30 mouse cellular contexts compared by ENCODE assay signal in genomic region chr8:79288681-79289080, GRCm38 (mm10). TPM values are rescaled to one million over a fixed set of nuclear protein-coding genes. Genes with fewer than 3 reads are reported as not detected.
DNase-seq lines count a peak whose midpoint lies in the region; ATAC-seq and TF ChIP-seq lines count a peak whose summit lies in the region.
"Had no signal": no experiment of that assay in that cellular context is flagged by ENCODE, and none has a peak within 500 bp of the region (broad histone marks: within the 10 kb centered on the region; RNA-seq: fewer than 3 reads in every experiment).

No protein-coding gene starts in this region.

- DNase-seq in heart, adult 11 months = peak; percentile 59
- no peak for DNase-seq in heart, postnatal 10 days
- DNase-seq in midbrain, embryonic 11.5 days (ENCODE audit: low spot score, missing footprints) = peak; percentile 57
- no peak for DNase-seq in midbrain, postnatal 0 days (ENCODE audit: low spot score)
- no peak for DNase-seq in hindbrain, embryonic 14.5 days (ENCODE audit: low spot score)
- DNase-seq: adrenal gland, adult 2 months; adrenal gland, postnatal 10 days; adrenal gland, postnatal 25 days; B cell, adult 2 months; cerebellum, adult 11 months; cerebellum, adult 18-20 months; cerebellum, adult 8-10 months; cerebellum, adult 9-11 months; cerebellum, postnatal 14 days; cerebellum, postnatal 36 days; embryo, embryonic 11 days had no signal

- no peaks in the 10 kb centered on the region for H3K27me3 ChIP-seq in midbrain, embryonic 11.5 days (ENCODE audit: control insufficient read depth, insufficient read depth, low read length)
- H3K27me3 ChIP-seq in midbrain, postnatal 0 days (ENCODE audit: insufficient read depth, low read length) = no peaks in the 10 kb centered on the region
- H3K27me3 ChIP-seq in hindbrain, embryonic 14.5 days (ENCODE audit: control insufficient read depth, insufficient read depth, low read length) = no peaks in the 10 kb centered on the region
- H3K27me3 ChIP-seq: CH12.LX; embryonic facial prominence, embryonic 13.5 days; embryonic facial prominence, embryonic 15.5 days; forebrain, embryonic 12.5 days had no signal

- H3K4me3 ChIP-seq in midbrain, embryonic 11.5 days (ENCODE audit: low read depth, low read length) = no peak overlapping the region
- H3K4me3 ChIP-seq in midbrain, postnatal 0 days (ENCODE audit: low read depth, low read length) = no peak overlapping the region
- no peak overlapping the region for H3K4me3 ChIP-seq in hindbrain, embryonic 14.5 days (replicated peaks; ENCODE audit: low read length)
- H3K4me3 ChIP-seq: embryonic facial prominence, embryonic 13.5 days; embryonic facial prominence, embryonic 15.5 days; erythroblast, embryonic 14.5 days; forebrain, embryonic 10.5 days; forebrain, embryonic 12.5 days had no signal

- H3K36me3 ChIP-seq in midbrain, embryonic 11.5 days (ENCODE audit: control insufficient read depth, insufficient read depth, low read length) = no peaks in the 10 kb centered on the region
- no peaks in the 10 kb centered on the region for H3K36me3 ChIP-seq in midbrain, postnatal 0 days (ENCODE audit: insufficient read depth, low read length)
- no peaks in the 10 kb centered on the region for H3K36me3 ChIP-seq in hindbrain, embryonic 14.5 days (replicated peaks; ENCODE audit: control insufficient read depth, insufficient read depth)
- H3K36me3 ChIP-seq: embryonic facial prominence, embryonic 13.5 days; forebrain, embryonic 10.5 days; forebrain, embryonic 12.5 days had no signal

- H3K27ac ChIP-seq in midbrain, embryonic 11.5 days (ENCODE audit: low read depth, low read length) = no peak overlapping the region
- no peak overlapping the region for H3K27ac ChIP-seq in midbrain, postnatal 0 days (ENCODE audit: low read depth, low read length)
- H3K27ac ChIP-seq in hindbrain, embryonic 14.5 days = no peak overlapping the region
- H3K27ac ChIP-seq: embryonic facial prominence, embryonic 13.5 days; embryonic facial prominence, embryonic 15.5 days; forebrain, embryonic 10.5 days; forebrain, embryonic 12.5 days had no signal

- intact Hi-C loops in heart, postnatal 10 days (cut with DNase I) = no loop called here

- no peak overlapping the region for H3K9ac ChIP-seq in midbrain, embryonic 11.5 days (ENCODE audit: low read length)
- H3K9ac ChIP-seq in midbrain, postnatal 0 days (replicated peaks; ENCODE audit: low read length, poor library complexity, severe bottlenecking) = no peak overlapping the region
- no peak overlapping the region for H3K9ac ChIP-seq in hindbrain, embryonic 14.5 days
- H3K9ac ChIP-seq: embryonic facial prominence, embryonic 13.5 days; embryonic facial prominence, embryonic 15.5 days; forebrain, embryonic 12.5 days had no signal

- ATAC-seq in midbrain, embryonic 11.5 days (ENCODE audit: low FRiP score) = no peak
- no peak for ATAC-seq in midbrain, postnatal 0 days (ENCODE audit: low FRiP score)
- no peak for ATAC-seq in hindbrain, embryonic 14.5 days (ENCODE audit: low FRiP score)
- ATAC-seq: CD4-positive, CD25-positive, alpha-beta regulatory T cell, adult 4 months; forebrain, embryonic 14.5 days; forebrain, embryonic 16.5 days had no signal

- no peak for TF ChIP-seq CTCF in midbrain, postnatal 0 days (IDR thresholded peaks at IDR 0.05)

- H3K4me1 ChIP-seq in midbrain, embryonic 11.5 days (ENCODE audit: control insufficient read depth, insufficient read depth, low read length) = peaks cover 4% of the 10 kb centered on the region
- H3K4me1 ChIP-seq in midbrain, postnatal 0 days (ENCODE audit: insufficient read depth, low read length) = peaks cover 5% of the 10 kb centered on the region
- H3K4me1 ChIP-seq in hindbrain, embryonic 14.5 days (replicated peaks; ENCODE audit: control insufficient read depth, insufficient read depth, low read length) = peaks cover 13% of the 10 kb centered on the region

- WGBS in midbrain, embryonic 11.5 days = 73% methylated on average over 2 of the region's 2 CpGs
- WGBS in midbrain, postnatal 0 days = 56% methylated on average over 2 of the region's 2 CpGs
- 72% methylated on average over 2 of the region's 2 CpGs for WGBS in hindbrain, embryonic 14.5 days

- no peak overlapping the region for H3K4me2 ChIP-seq in midbrain, embryonic 11.5 days
- H3K4me2 ChIP-seq in midbrain, postnatal 0 days (ENCODE audit: low read depth, low read length, poor library complexity, severe bottlenecking) = no peak overlapping the region
- H3K4me2 ChIP-seq in hindbrain, embryonic 14.5 days (replicated peaks) = no peak overlapping the region
- H3K4me2 ChIP-seq: embryonic facial prominence, embryonic 13.5 days; embryonic facial prominence, embryonic 15.5 days; forebrain, embryonic 12.5 days had no signal

- H3K9me3 ChIP-seq in midbrain, embryonic 11.5 days (ENCODE audit: control insufficient read depth, low read length) = no peaks in the 10 kb centered on the region
- H3K9me3 ChIP-seq in midbrain, postnatal 0 days (ENCODE audit: low read length) = no peaks in the 10 kb centered on the region
- H3K9me3 ChIP-seq in hindbrain, embryonic 14.5 days (ENCODE audit: control insufficient read depth, low read length) = no peaks in the 10 kb centered on the region
- H3K9me3 ChIP-seq: embryonic facial prominence, embryonic 13.5 days; embryonic facial prominence, embryonic 15.5 days; forebrain, embryonic 10.5 days; forebrain, embryonic 12.5 days; G1E had no signal

RNA-seq across cellular contexts. Expression of gene Mmaa, which starts 6.1 kb away (rescaled TPM):
- 10 to 100 TPM; 23.6 to 24.6 TPM for total RNA-seq in heart, postnatal 10 days (2021)
- polyA plus RNA-seq in midbrain, embryonic 11.5 days (2014; fragmentation: Nextera tagmentation; extraction: Ambion mirVana) = 10.1 and 10.4 TPM in 2 replicates
- 9.4 and 14.2 TPM in 2 replicates for total RNA-seq in midbrain, postnatal 0 days (2014; rRNA removed)
- 11.3 and 11.8 TPM in 2 replicates for polyA plus RNA-seq in midbrain, postnatal 0 days (2015; fragmentation: Nextera tagmentation; extraction: Ambion mirVana)
- 15.6 and 15.9 TPM in 2 replicates for polyA plus RNA-seq in hindbrain, embryonic 14.5 days (2014; fragmentation: Nextera tagmentation; extraction: Ambion mirVana)

RNA-seq across cellular contexts. Expression of gene 1700011L22Rik, which starts 40.3 kb away (rescaled TPM):
- total RNA-seq in heart, postnatal 10 days (2021) = not detected
- polyA plus RNA-seq in midbrain, embryonic 11.5 days (2014; fragmentation: Nextera tagmentation; extraction: Ambion mirVana) = not detected in 2 replicates
- not detected in 2 replicates for total RNA-seq in midbrain, postnatal 0 days (2014; rRNA removed)
- polyA plus RNA-seq in midbrain, postnatal 0 days (2015; fragmentation: Nextera tagmentation; extraction: Ambion mirVana) = not detected in 2 replicates
- not detected in 2 replicates for polyA plus RNA-seq in hindbrain, embryonic 14.5 days (2014; fragmentation: Nextera tagmentation; extraction: Ambion mirVana)
- total RNA-seq: adrenal gland, adult 2 months; adrenal gland, postnatal 10 days; adrenal gland, postnatal 25 days; adrenal gland, postnatal 4 days; CH12.LX; common myeloid progenitor, adult 5-6 weeks; G1E had no signal
- polyA plus RNA-seq: adrenal gland, adult 2 months; brain, embryonic 14.5 days; CD4-positive, CD25-positive, alpha-beta regulatory T cell, adult 4 months; embryonic facial prominence, embryonic 11.5 days; embryonic facial prominence, embryonic 13.5 days; embryonic facial prominence, embryonic 15.5 days; erythroblast, embryonic 14.5 days; forebrain, embryonic 10.5 days; forebrain, embryonic 12.5 days; forebrain, embryonic 14.5 days; forebrain, embryonic 16.5 days; G1E had no signal

Comparison
In these comparisons a context has a peak if more than half of its experiments do, and no peak if none do; other contexts are left out.
1. DNase-seq: peak in heart, adult 11 months (single experiment) and midbrain, embryonic 11.5 days (single experiment); none in heart, postnatal 10 days (0 of 2), midbrain, postnatal 0 days (single experiment) and hindbrain, embryonic 14.5 days (single experiment).